Mouse (Mus musculus): ENCODE results near the gene Abca8b. TPM values are rescaled to one million over a fixed set of nuclear protein-coding genes. Genes with fewer than 3 reads are reported as not detected.
"Not testable (repeated sequence)": the region's sequence is repeated elsewhere in the genome, so short reads cannot be mapped to it uniquely, and the experiment has no call there.

Gene Abca8b
- total and polyA plus RNA-seq, 3 experiments, result 0.05 TPM; not detected in 2

GRCm38 (mm10) chr11:109991270-109991669 lies 4.4 kb downstream of the Abca8b start:
- TF ChIP-seq TAL1 (conservative IDR thresholded peaks at IDR 0.05; ENCODE audit: low read depth, low read length), result no peak
- no peak for TF ChIP-seq CTCF (IDR thresholded peaks at IDR 0.05; ENCODE audit: low read depth, low read length)
- no peak for TF ChIP-seq POLR2AphosphoS5 (IDR thresholded peaks at IDR 0.05; ENCODE audit: insufficient replicate concordance, low read depth, low read length)
- TF ChIP-seq GATA1 (IDR thresholded peaks at IDR 0.05; ENCODE audit: borderline replicate concordance, low read length), result no peak
- TF ChIP-seq GATA2 (IDR thresholded peaks at IDR 0.05; ENCODE audit: borderline replicate concordance, low read depth, low read length), result no peak
- DNase-seq (ENCODE audit: low spot score) (no peak), ATAC-seq (ENCODE audit: extremely low read depth, insufficient number of reproducible peaks, low FRiP score, poor library complexity, severe bottlenecking) (no peak)
- no peaks in the 10 kb centered on the region for H3K4me1 ChIP-seq (ENCODE audit: insufficient read depth, low read depth, low read length)
- no peak overlapping the region for H3K4me3 ChIP-seq (ENCODE audit: low read depth, low read length)
- no peaks in the 10 kb centered on the region for H3K36me3 ChIP-seq (replicated peaks)
- H3K9me3 ChIP-seq (replicated peaks), result peaks cover 37% of the 10 kb centered on the region
- H3K27me3 ChIP-seq (ENCODE audit: insufficient read depth, low read length), result no peaks in the 10 kb centered on the region

GRCm38 (mm10) chr11:109990256-109990655 lies 5.4 kb downstream of the Abca8b start:
- no peaks in the 10 kb centered on the region for H3K36me3 ChIP-seq (replicated peaks)
- no peak for ATAC-seq (ENCODE audit: extremely low read depth, insufficient number of reproducible peaks, low FRiP score, poor library complexity, severe bottlenecking)
- peaks cover 36% of the 10 kb centered on the region for H3K9me3 ChIP-seq (replicated peaks)
- H3K4me3 ChIP-seq (ENCODE audit: low read depth, low read length), result no peak overlapping the region
- H3K27me3 ChIP-seq (ENCODE audit: insufficient read depth, low read length), result no peaks in the 10 kb centered on the region
- no peaks in the 10 kb centered on the region for H3K4me1 ChIP-seq (ENCODE audit: insufficient read depth, low read depth, low read length)
- no peak for DNase-seq (ENCODE audit: low spot score)
- TF ChIP-seq GATA1 (IDR thresholded peaks at IDR 0.05; ENCODE audit: borderline replicate concordance, low read length) (no peak), CTCF (IDR thresholded peaks at IDR 0.05; ENCODE audit: low read depth, low read length) (no peak), TAL1 (conservative IDR thresholded peaks at IDR 0.05; ENCODE audit: low read depth, low read length) (no peak), GATA2 (IDR thresholded peaks at IDR 0.05; ENCODE audit: borderline replicate concordance, low read depth, low read length) (no peak), POLR2AphosphoS5 (IDR thresholded peaks at IDR 0.05; ENCODE audit: insufficient replicate concordance, low read depth, low read length) (no peak)

- Histone ChIP-seq H3K4me1 (ENCODE audit: insufficient read depth, low read depth, low read length) (no peaks in the 10 kb centered on the region), H3K9me3 (replicated peaks) (peaks cover 26% of the 10 kb centered on the region), H3K27me3 (ENCODE audit: insufficient read depth, low read length) (no peaks in the 10 kb centered on the region), H3K36me3 (replicated peaks) (no peaks in the 10 kb centered on the region), H3K4me3 (ENCODE audit: low read depth, low read length) (no peak overlapping the region)
- TF ChIP-seq GATA1 (IDR thresholded peaks at IDR 0.05; ENCODE audit: borderline replicate concordance, low read length), result no peak
- no peak for TF ChIP-seq CTCF (IDR thresholded peaks at IDR 0.05; ENCODE audit: low read depth, low read length)
- no peak for TF ChIP-seq POLR2AphosphoS5 (IDR thresholded peaks at IDR 0.05; ENCODE audit: insufficient replicate concordance, low read depth, low read length)
- TF ChIP-seq TAL1 (conservative IDR thresholded peaks at IDR 0.05; ENCODE audit: low read depth, low read length), result no peak
- no peak for TF ChIP-seq GATA2 (IDR thresholded peaks at IDR 0.05; ENCODE audit: borderline replicate concordance, low read depth, low read length)
- DNase-seq (ENCODE audit: low spot score) (no peak), ATAC-seq (ENCODE audit: extremely low read depth, insufficient number of reproducible peaks, low FRiP score, poor library complexity, severe bottlenecking) (no peak)
Measured at GRCm38 (mm10) chr11:109988164-109988563, 7.5 kb downstream of the Abca8b start.

GRCm38 (mm10) chr11:109987460-109988072 lies 8.1 kb downstream of the Abca8b start:
- H3K9me3 ChIP-seq (replicated peaks), result peaks cover 26% of the 10 kb centered on the region
- not testable (repeated sequence) for DNase-seq (ENCODE audit: low spot score); H3K4me3 ChIP-seq (ENCODE audit: low read depth, low read length); H3K4me1 ChIP-seq (ENCODE audit: insufficient read depth, low read depth, low read length); H3K27me3 ChIP-seq (ENCODE audit: insufficient read depth, low read length); H3K36me3 ChIP-seq (replicated peaks); ATAC-seq (ENCODE audit: extremely low read depth, insufficient number of reproducible peaks, low FRiP score, poor library complexity, severe bottlenecking)

- no peak for ATAC-seq (ENCODE audit: extremely low read depth, insufficient number of reproducible peaks, low FRiP score, poor library complexity, severe bottlenecking)
- peaks cover 29% of the 10 kb centered on the region for H3K9me3 ChIP-seq (replicated peaks)
- no peaks in the 10 kb centered on the region for H3K27me3 ChIP-seq (ENCODE audit: insufficient read depth, low read length)
- H3K4me3 ChIP-seq (ENCODE audit: low read depth, low read length), result no peak overlapping the region
- TF ChIP-seq POLR2AphosphoS5 (IDR thresholded peaks at IDR 0.05; ENCODE audit: insufficient replicate concordance, low read depth, low read length), result no peak
- no peaks in the 10 kb centered on the region for H3K4me1 ChIP-seq (ENCODE audit: insufficient read depth, low read depth, low read length)
- no peak for DNase-seq (ENCODE audit: low spot score)
- no peaks in the 10 kb centered on the region for H3K36me3 ChIP-seq (replicated peaks)
Measured at GRCm38 (mm10) chr11:109981872-109982271, 13.8 kb downstream of the Abca8b start.

- DNase-seq (ENCODE audit: low spot score) (no peak), ATAC-seq (ENCODE audit: extremely low read depth, insufficient number of reproducible peaks, low FRiP score, poor library complexity, severe bottlenecking) (no peak)
- no peaks in the 10 kb centered on the region for H3K27me3 ChIP-seq (ENCODE audit: insufficient read depth, low read length)
- peaks cover 37% of the 10 kb centered on the region for H3K9me3 ChIP-seq (replicated peaks)
- no peak overlapping the region for H3K4me3 ChIP-seq (ENCODE audit: low read depth, low read length)
- no peaks in the 10 kb centered on the region for H3K36me3 ChIP-seq (replicated peaks)
- no peak for TF ChIP-seq CTCF (IDR thresholded peaks at IDR 0.05; ENCODE audit: low read depth, low read length)
- no peak for TF ChIP-seq POLR2AphosphoS5 (IDR thresholded peaks at IDR 0.05; ENCODE audit: insufficient replicate concordance, low read depth, low read length)
- no peak for TF ChIP-seq GATA1 (IDR thresholded peaks at IDR 0.05; ENCODE audit: borderline replicate concordance, low read length)
- TF ChIP-seq GATA2 (IDR thresholded peaks at IDR 0.05; ENCODE audit: borderline replicate concordance, low read depth, low read length), result no peak
- TF ChIP-seq TAL1 (conservative IDR thresholded peaks at IDR 0.05; ENCODE audit: low read depth, low read length), result no peak
- no peaks in the 10 kb centered on the region for H3K4me1 ChIP-seq (ENCODE audit: insufficient read depth, low read depth, low read length)
Measured at GRCm38 (mm10) chr11:109970521-109970920, 25.1 kb downstream of the Abca8b start.

Measured in G1E (cell line).